Mouse (Mus musculus) embryonic facial prominence, embryonic 14.5 days (tissue): Measurements from ENCODE around the gene Ppig. TPM values are rescaled to one million over a fixed set of nuclear protein-coding genes. Genes with fewer than 3 reads are reported as not detected.
A peak's percentile ranks its signal among the peaks of the same experiment; 100 is the strongest.

Experiments used
- ATAC-seq: fragments of 200-750 bp; cut with Nextera tagmentation; 2 replicates; pipeline ENCODE4 v1.8.0; 2017; ENCODE audit warnings: low read depth, moderate number of reproducible peaks, moderate TSS enrichment
- DNase-seq: peaks from one replicate; pipeline ENCODE4 v3.0.0-alpha.2; 2015; ENCODE audit warnings: low spot score
- H3K27ac ChIP-seq: fragments of 300-500 bp; sonication (generic); replicated peaks from 2 replicates; pipeline ENCODE4 v1.5.1; 2014; ENCODE audit warnings: low read depth, mild to moderate bottlenecking, low read length, moderate library complexity
- H3K27me3 ChIP-seq: fragments of 300-500 bp; sonication (generic); replicated peaks from 2 replicates; pipeline ENCODE4 v1.6.1; 2014; ENCODE audit warnings: low read length; ENCODE audit not compliant: control insufficient read depth, insufficient read depth
- H3K36me3 ChIP-seq: fragments of 300-500 bp; sonication (generic); 2 replicates; pipeline ENCODE4 v1.6.1; 2014; ENCODE audit warnings: low read length, mixed read lengths; ENCODE audit not compliant: control insufficient read depth, insufficient read depth
- H3K4me1 ChIP-seq: fragments of 300-500 bp; sonication (generic); 2 replicates; pipeline ENCODE4 v1.6.1; 2014; ENCODE audit warnings: antibody characterized with exemption, low read length; ENCODE audit not compliant: control insufficient read depth, insufficient read depth
- H3K4me2 ChIP-seq: fragments of 300-500 bp; sonication (generic); 2 replicates; pipeline ENCODE4 v1.6.1; 2014; ENCODE audit warnings: low read depth, mild to moderate bottlenecking, low read length, moderate library complexity, mixed read lengths
- H3K4me3 ChIP-seq: fragments of 300-500 bp; sonication (generic); 2 replicates; pipeline ENCODE4 v1.5.1; 2014; ENCODE audit warnings: low read depth, mild to moderate bottlenecking, low read length
- H3K9ac ChIP-seq: fragments of 300-500 bp; sonication (generic); 2 replicates; pipeline ENCODE4 v1.6.1; 2014; ENCODE audit warnings: low read depth, mild to moderate bottlenecking, low read length, moderate library complexity, mixed read lengths
- H3K9me3 ChIP-seq: fragments of 300-500 bp; sonication (generic); 2 replicates; pipeline ENCODE4 v1.6.1; 2016; ENCODE audit warnings: low read length; ENCODE audit not compliant: control insufficient read depth
- WGBS: fragments of 180-500 bp; shearing (Covaris S2); extraction: QIAGEN DNeasy Blood & Tissue Kit; methylation state at CpG from one replicate; pipeline ENCODE4 v1.1.7; 2014; 5-methylcytosine and 5-hydroxymethylcytosine counted together
- polyA plus RNA-seq: library from polyadenylated mRNA; unstranded; fragments of >200 nt; fragmentation: Nextera tagmentation; extraction: Ambion mirVana; gene quantifications from 2 replicates; pipeline ENCODE4 v1.2.1, GENCODE M21; 2014

The Ppig gene
- polyA plus RNA-seq, 1 experiment from 2014 or later, result 127 TPM

DNA sequence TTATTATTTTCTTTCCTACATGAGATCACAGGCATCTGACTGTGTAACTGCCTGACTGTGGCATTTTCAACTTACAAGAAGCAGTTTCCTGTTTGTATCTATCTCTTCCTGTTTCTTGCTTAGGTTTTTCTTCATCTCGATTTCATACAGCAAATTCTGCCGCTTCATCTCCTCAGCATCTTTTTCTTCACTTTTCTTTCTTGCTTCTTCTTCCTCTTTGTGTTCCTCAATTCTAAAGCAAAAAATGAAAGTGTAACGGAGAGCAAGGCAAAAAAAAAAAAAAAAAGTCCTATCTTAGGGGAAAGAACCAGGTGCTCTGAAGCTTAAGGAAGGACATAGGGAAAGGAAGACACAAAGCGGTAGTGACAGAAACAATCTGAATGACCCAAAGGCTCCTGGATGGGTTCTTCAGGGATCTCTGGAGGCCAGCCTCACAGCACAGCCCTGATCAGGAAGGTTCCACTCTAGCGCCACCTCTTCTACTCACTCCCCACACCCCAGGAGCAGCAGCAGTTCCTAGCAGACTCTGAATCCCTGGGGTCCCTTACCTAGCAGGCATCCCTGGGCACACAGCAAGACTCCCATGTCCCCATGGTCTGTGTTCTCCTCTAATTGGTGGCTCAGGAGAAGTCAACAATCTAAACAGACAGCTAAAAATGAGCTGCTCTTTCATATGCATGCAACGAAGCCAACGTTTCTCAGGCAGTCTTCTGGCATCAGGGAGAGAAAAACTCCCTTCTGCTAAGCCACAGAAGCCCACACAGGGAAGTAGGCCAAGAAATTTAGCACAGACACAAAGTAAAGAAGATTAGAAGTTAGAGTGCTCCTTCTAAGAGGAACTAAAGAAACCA lies 55.9 kb downstream of the Ppig start:
- H3K9me3 ChIP-seq, result no peaks in the 10 kb centered on the region
- ATAC-seq (no peak), DNase-seq (peak; percentile 28)
- no peak overlapping the region for H3K4me2 ChIP-seq
- no peaks in the 10 kb centered on the region for H3K4me1 ChIP-seq
- H3K4me3 ChIP-seq, result no peak overlapping the region
- H3K36me3 ChIP-seq, result 0 out of 2 replicates have a peak, but pooled peaks cover 3% of the 10 kb centered on the region
- H3K27ac ChIP-seq, result no peak overlapping the region; the same call in 1 of the 2 replicates
- no peak overlapping the region for H3K9ac ChIP-seq
- WGBS, result 74% methylated on average over 7 of the region's 7 CpGs
- H3K27me3 ChIP-seq, result no peaks in the 10 kb centered on the region

DNA sequence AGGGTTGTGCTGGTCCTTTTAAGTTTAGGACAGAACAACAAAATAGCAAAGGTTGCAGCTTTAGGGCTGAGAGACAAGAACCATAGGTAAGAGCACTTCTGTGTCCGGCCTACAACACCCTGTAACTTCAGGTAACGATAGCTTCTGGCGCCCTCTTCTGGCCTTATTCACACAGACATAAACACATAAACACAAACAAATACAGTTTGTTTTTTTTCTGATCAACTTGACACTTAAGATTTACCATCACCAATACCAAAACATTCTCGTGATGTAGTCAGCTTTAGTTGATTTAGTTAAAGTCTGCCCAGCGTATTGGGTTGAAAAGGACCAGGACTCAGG lies 56.5 kb downstream of the Ppig start:
- ATAC-seq, result no peak

DNA sequence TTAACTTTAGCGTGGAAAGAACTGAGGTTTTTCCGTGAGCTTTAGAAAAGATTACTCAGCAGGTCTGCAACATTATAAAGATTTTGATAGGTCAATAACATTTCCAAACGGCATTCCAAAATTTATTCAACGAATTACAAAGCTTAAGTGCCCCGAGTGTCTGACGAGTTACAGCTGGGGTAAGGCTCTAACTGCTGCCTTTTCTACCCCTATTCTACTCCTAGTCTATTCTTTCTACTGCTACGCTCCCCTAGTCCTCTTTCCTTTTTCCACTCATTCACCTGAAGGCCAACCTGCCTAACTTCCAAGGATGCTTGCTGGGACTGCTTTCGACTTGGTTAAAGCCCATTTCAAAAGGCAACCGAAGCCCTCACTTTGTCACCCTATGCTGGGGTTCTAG lies 66.6 kb downstream of the Ppig start:
- WGBS, result 22% methylated on average over 9 of the region's 9 CpGs

More for the DNA sequence above, 56.5 kb downstream of the Ppig start:
- Histone ChIP-seq H3K9me3 (no peaks in the 10 kb centered on the region), H3K4me1 (no peaks in the 10 kb centered on the region), H3K27ac (no peak overlapping the region), H3K36me3 (0 out of 2 replicates have a peak, but pooled peaks cover 3% of the 10 kb centered on the region), H3K27me3 (no peaks in the 10 kb centered on the region), H3K4me2 (no peak overlapping the region), H3K4me3 (no peak overlapping the region), H3K9ac (no peak overlapping the region)
- 52% methylated on average over 5 of the region's 5 CpGs for WGBS
- DNase-seq, result no peak

DNA sequence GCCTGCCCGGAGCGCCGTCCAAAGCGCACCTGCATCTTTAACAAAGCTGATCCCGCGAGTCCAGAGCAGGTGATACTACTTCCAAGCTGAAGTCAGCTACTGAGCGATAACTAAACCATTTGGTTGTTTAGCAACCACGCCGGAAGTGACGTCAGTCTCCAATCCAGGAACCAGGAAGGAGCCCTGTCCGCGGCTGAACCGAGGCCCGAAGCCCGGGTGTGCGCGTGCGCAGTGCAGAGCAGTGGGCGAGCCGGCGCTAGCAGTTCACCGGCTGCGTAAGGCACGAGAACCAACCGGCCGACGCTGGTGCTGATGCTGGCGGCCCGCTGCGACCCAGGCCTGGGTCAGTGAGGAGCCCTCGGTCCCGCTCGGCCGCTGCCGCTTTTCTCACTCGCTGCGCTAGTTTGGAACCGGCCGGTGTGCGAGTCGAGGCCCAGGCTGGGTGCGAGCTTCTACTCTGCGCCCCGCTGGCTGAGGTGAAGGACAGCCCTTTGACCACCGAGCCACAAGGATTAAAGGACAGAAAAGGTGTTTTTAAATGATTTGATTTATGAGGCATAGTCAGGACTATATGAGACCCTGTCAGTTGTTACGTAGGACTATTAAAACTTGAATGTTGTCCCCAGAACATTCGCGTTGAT lies 67.2 kb downstream of the Ppig start, which contains the start of the genes Ccdc173 and Phospho2:
Gene Ccdc173, minus strand, starts transcription at position 147 of the 641 bp plus-strand sequence.
Gene Phospho2, plus strand, starts transcription at position 195 of the 641 bp plus-strand sequence.
- H3K27ac ChIP-seq, result peak within 1 kb of the TSS; percentile 83
- H3K36me3 ChIP-seq, result peaks cover 17% of the 10 kb centered on the region
- H3K9ac ChIP-seq, result peak within 1 kb of the TSS; percentile 77
- ATAC-seq (peak; percentile 98), DNase-seq (peak; percentile 99)
- no peaks in the 10 kb centered on the region for H3K27me3 ChIP-seq
- H3K4me1 ChIP-seq, result no peaks in the 10 kb centered on the region
- peak within 1 kb of the TSS; percentile 77 for H3K4me2 ChIP-seq
- H3K9me3 ChIP-seq, result no peaks in the 10 kb centered on the region
- peak within 1 kb of the TSS; percentile 71 for H3K4me3 ChIP-seq
- 1% methylated on average over 43 of the region's 48 CpGs for WGBS

More for the DNA sequence above, 66.6 kb downstream of the Ppig start:
- peak; percentile 23 for ATAC-seq
- Histone ChIP-seq H3K9ac (peak overlapping the region; percentile 77), H3K36me3 (peaks cover 13% of the 10 kb centered on the region), H3K4me2 (peak overlapping the region; percentile 77), H3K9me3 (no peaks in the 10 kb centered on the region), H3K27ac (no peak overlapping the region; the same call in 1 of the 2 replicates), H3K27me3 (no peaks in the 10 kb centered on the region), H3K4me3 (peak overlapping the region; percentile 71), H3K4me1 (no peaks in the 10 kb centered on the region)
- no peak for DNase-seq

DNA sequence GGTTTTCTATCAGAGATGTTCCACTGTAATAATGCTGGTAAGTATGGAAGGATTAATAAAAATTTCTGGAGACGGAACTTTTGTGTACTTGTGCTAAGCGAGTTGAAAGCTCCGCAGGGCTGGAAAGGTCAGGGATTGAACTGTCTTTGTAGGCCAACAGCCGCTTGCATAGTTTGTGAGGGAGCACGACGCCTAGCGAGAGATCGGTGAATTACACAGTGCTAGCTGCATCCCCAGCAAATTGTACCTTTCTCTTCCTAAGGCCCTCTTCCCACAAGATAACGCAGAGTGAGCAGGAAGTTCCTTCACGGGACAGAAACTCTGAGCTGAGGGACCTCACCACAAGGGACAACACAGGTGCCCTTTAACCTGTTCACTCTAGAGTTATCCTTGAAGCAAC lies 67.9 kb downstream of the Ppig start:
- Histone ChIP-seq H3K4me3 (peak overlapping the region; percentile 71), H3K27me3 (no peaks in the 10 kb centered on the region), H3K27ac (no peak overlapping the region), H3K9ac (no peak overlapping the region; the same call in 1 of the 2 replicates), H3K4me2 (peak overlapping the region; percentile 77), H3K36me3 (peaks cover 24% of the 10 kb centered on the region), H3K4me1 (no peaks in the 10 kb centered on the region), H3K9me3 (no peaks in the 10 kb centered on the region)
- WGBS, result 1% methylated on average over 10 of the region's 10 CpGs
- peak; percentile 86 for DNase-seq
- ATAC-seq, result peak; percentile 37

DNA sequence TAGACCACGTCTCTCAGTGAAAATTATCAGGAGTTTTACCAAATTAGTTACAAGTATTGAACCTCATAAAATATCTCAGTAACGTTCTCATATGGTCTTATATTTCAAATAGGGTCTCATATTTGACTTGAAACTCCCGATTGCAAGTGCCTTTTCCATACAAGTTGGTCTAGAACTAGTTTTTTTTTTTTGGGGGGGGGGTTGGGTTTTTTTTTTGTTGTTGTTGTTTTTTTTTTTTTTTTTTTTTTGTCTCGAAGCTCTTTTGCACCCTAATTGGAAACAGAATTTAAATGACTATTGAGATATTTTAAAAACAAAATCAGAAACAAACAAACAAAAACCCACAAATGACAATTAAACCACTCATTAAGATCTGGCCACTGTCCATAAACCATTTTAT lies 68.4 kb downstream of the Ppig start:
- 74% methylated on average over 4 of the region's 4 CpGs for WGBS
- H3K27ac ChIP-seq, result no peak overlapping the region
- H3K4me1 ChIP-seq, result no peaks in the 10 kb centered on the region
- H3K36me3 ChIP-seq, result peaks cover 29% of the 10 kb centered on the region
- H3K4me2 ChIP-seq, result peak overlapping the region; percentile 77
- no peak for ATAC-seq
- DNase-seq, result no peak
- H3K27me3 ChIP-seq, result no peaks in the 10 kb centered on the region
- H3K4me3 ChIP-seq, result 0 out of 2 replicates have a peak overlapping the region, but pooled peaks have one; percentile 71
- no peak overlapping the region for H3K9ac ChIP-seq
- H3K9me3 ChIP-seq, result no peaks in the 10 kb centered on the region

DNA sequence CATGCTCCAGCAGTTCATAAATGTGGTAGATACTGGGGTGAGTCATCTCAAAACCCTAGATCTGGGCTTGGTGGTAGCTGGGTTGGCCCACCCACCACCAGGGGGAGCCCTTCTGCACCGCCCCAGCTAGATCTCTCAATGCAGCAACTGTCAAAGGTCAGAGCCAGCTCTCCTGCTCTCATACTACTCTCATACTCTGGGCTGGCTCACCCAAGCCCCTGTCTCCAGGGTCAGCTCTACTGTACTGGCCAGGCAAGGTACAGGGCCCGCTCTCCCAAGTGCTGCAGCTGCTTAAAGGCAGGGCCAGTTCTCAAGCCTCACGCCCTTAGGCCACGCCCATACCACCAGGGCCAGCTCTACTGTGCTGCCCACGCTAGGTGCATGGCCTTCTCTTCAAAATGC lies 80.6 kb downstream of the Ppig start:
- peak; percentile 22; the same call in 1 of the 2 replicates for ATAC-seq
- H3K36me3 ChIP-seq, result no peaks in the 10 kb centered on the region
- no peaks in the 10 kb centered on the region for H3K27me3 ChIP-seq
- no peak overlapping the region for H3K9ac ChIP-seq
- H3K9me3 ChIP-seq, result no peaks in the 10 kb centered on the region
- H3K4me3 ChIP-seq, result no peak overlapping the region
- no peaks in the 10 kb centered on the region for H3K4me1 ChIP-seq
- no peak overlapping the region for H3K27ac ChIP-seq
- H3K4me2 ChIP-seq, result no peak overlapping the region
- peak; percentile 38 for DNase-seq
- 58% methylated on average over 5 of the region's 5 CpGs for WGBS
